Mouse (Mus musculus): ENCODE measurements around the gene Pank2.

DNA sequence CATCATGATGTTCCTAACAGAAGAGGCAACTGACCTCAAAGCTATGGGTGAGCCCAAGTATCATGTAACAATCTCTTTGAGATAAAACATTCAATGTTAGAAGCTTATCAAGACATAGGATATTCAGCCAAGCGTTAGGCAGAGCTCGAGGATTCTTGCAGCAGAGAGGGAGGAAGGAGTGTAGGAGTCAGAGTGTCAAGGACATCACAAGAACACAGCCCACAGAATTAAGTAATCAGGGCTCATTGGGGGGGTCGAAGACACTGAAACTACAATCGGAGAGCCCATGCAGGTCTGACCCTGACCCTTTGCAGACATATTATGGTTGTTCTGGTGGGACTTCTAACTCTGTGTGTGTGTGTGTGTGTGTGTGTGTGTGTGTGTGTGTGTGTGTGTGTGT is 42.3 kb upstream of the Pank2 start:
- TF ChIP-seq CTCF (IDR thresholded peaks at IDR 0.05; ENCODE audit: control insufficient read depth, insufficient read depth, insufficient replicate concordance, low read depth, low read length), result no peak
- no peak for TF ChIP-seq POLR2A (IDR thresholded peaks at IDR 0.05; ENCODE audit: control insufficient read depth, low read depth, low read length)

Data from testis, adult 2 months (tissue).